ENCODE assay signal across 10 mouse cellular contexts in the genomic region with DNA sequence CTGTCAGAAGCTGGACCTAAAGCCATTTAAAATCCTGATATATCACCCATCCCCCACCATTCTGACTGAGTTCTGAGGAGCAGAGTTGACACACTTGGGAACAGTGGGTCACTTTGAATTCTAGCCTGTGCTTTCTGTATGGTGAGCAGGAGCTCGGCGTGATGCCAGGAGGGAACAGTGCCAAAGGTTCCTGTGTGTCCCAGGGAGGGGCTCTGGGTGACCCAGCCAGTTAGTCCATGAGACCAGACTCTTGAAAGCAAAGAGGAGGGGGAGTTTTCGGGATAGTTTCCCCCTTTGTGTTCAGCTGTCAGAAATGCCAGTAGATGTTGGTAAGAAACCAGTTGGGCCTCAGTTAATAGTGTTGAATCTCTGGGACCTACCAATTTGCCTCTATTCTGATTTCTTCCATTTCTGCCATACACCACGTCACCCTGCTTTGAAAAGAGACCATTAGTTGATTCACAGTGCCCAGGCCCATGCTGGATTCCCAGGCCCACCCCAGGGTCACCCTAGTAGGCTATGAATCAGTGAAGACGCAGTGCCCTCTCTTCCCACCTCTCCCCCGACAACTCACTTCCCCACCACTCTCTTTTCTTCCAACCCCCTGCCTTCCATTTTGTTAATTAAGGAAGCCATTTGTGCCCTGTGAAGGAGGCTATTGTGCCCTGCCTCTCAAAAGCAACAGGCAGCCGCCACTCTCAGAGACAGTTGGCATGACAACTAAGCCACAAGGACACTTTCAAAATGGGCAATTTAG. TPM values are rescaled to one million over a fixed set of nuclear protein-coding genes. Genes with fewer than 3 reads are reported as not detected.
DNase-seq lines count a peak whose midpoint lies in the region; ATAC-seq lines count a peak whose summit lies in the region.
"Had no signal": no experiment of that assay in that cellular context is flagged by ENCODE, and none has a peak within 500 bp of the region (broad histone marks: within the 10 kb centered on the region; RNA-seq: fewer than 3 reads in every experiment).

No protein-coding gene starts in this region.

- no peak overlapping the region for H3K4me3 ChIP-seq in forebrain, embryonic 16.5 days (replicated peaks; ENCODE audit: low read length)
- H3K4me3 ChIP-seq in neural tube, embryonic 14.5 days (ENCODE audit: low read depth, low read length): no peak overlapping the region

- H3K36me3 ChIP-seq in forebrain, embryonic 16.5 days (ENCODE audit: control insufficient read depth, insufficient read depth): no peaks in the 10 kb centered on the region
- H3K36me3 ChIP-seq in neural tube, embryonic 14.5 days (ENCODE audit: control insufficient read depth, insufficient read depth, low read length): no peaks in the 10 kb centered on the region

- peak overlapping the region; percentile 72 for H3K27ac ChIP-seq in forebrain, embryonic 16.5 days (ENCODE audit: low read length)
- H3K27ac ChIP-seq in neural tube, embryonic 14.5 days (ENCODE audit: low read depth, low read length): peak overlapping the region; percentile 52; the same call in 1 of the 2 replicates
- H3K27ac ChIP-seq: kidney, postnatal 0 days had no signal

- H3K4me1 ChIP-seq in forebrain, embryonic 16.5 days (replicated peaks; ENCODE audit: control insufficient read depth, insufficient read depth, low read length): peaks cover 38% of the 10 kb centered on the region
- H3K4me1 ChIP-seq in neural tube, embryonic 14.5 days (ENCODE audit: control insufficient read depth, insufficient read depth, low read length): peaks cover 5% of the 10 kb centered on the region; the same call in 1 of the 2 replicates

- intact Hi-C loops in left cerebral cortex, postnatal 14 days (cut with DNase I): no loop called here

- DNase-seq in adrenal gland, adult 8-10 months: peak; percentile 5
- no peak for DNase-seq in adrenal gland, adult 2 months
- peak; percentile 28 to 30 for DNase-seq in left cerebral cortex, postnatal 14 days (ENCODE audit: low spot score in 2 of 2)
- no peak for DNase-seq in left cerebral cortex, adult 11 months (ENCODE audit: low spot score)
- no peak for DNase-seq in spleen, postnatal 14 days (ENCODE audit: low spot score in 2 of 2)
- DNase-seq in cerebellum, adult 9-10 months: no peak
- DNase-seq: thymus, postnatal 4 days had no signal

- peak; percentile 90 for ATAC-seq in forebrain, embryonic 16.5 days
- peak; percentile 88 for ATAC-seq in neural tube, embryonic 14.5 days (ENCODE audit: low read depth)

- no peaks in the 10 kb centered on the region for H3K27me3 ChIP-seq in forebrain, embryonic 16.5 days (replicated peaks; ENCODE audit: control insufficient read depth, insufficient read depth, low read length)
- no peaks in the 10 kb centered on the region for H3K27me3 ChIP-seq in neural tube, embryonic 14.5 days (ENCODE audit: control insufficient read depth, insufficient read depth, low read length)

- no peak overlapping the region for H3K4me2 ChIP-seq in forebrain, embryonic 16.5 days (ENCODE audit: low read length)
- H3K4me2 ChIP-seq in neural tube, embryonic 14.5 days (ENCODE audit: low read depth, low read length): no peak overlapping the region

- 10% methylated on average over 7 of the region's 7 CpGs for WGBS in forebrain, embryonic 16.5 days
- 21% methylated on average over 7 of the region's 7 CpGs for WGBS in neural tube, embryonic 14.5 days

- H3K9me3 ChIP-seq in forebrain, embryonic 16.5 days (ENCODE audit: control insufficient read depth, low read length): no peaks in the 10 kb centered on the region
- H3K9me3 ChIP-seq in neural tube, embryonic 14.5 days (ENCODE audit: control insufficient read depth, low read length): no peaks in the 10 kb centered on the region

- no peak overlapping the region for H3K9ac ChIP-seq in forebrain, embryonic 16.5 days (replicated peaks; ENCODE audit: low read depth, low read length)
- H3K9ac ChIP-seq in neural tube, embryonic 14.5 days (replicated peaks; ENCODE audit: low read depth, low read length): no peak overlapping the region

RNA-seq across cellular contexts. Expression of a gene that starts 38.6 kb away (rescaled TPM):
- 100 to 1,000 TPM; 136 to 145 (median 138) TPM for total RNA-seq in adrenal gland, adult 8-10 months (2022)
- total RNA-seq in adrenal gland, adult 2 months (2021): 100 to 1,000 TPM; 124 to 134 TPM
- polyA plus RNA-seq in adrenal gland, adult 2 months (2012; rRNA removed): 8.0 and 8.2 TPM in 2 replicates
- 10 to 100 TPM; 84.8 to 88.2 TPM for total RNA-seq in left cerebral cortex, postnatal 14 days (2021)
- polyA plus RNA-seq in forebrain, embryonic 16.5 days (2015; fragmentation: Nextera tagmentation; extraction: Ambion mirVana): 132 and 147 TPM in 2 replicates
- 119 and 154 TPM in 2 replicates for polyA plus RNA-seq in neural tube, embryonic 14.5 days (2014; fragmentation: Nextera tagmentation; extraction: Ambion mirVana)

RNA-seq across cellular contexts. Expression of a gene that starts 39.0 kb away (rescaled TPM):
- not detected for total RNA-seq in adrenal gland, adult 8-10 months (2022)
- not detected for total RNA-seq in adrenal gland, adult 2 months (2021)
- not detected in 2 replicates for polyA plus RNA-seq in adrenal gland, adult 2 months (2012; rRNA removed)
- total RNA-seq in left cerebral cortex, postnatal 14 days (2021): not detected
- polyA plus RNA-seq in forebrain, embryonic 16.5 days (2015; fragmentation: Nextera tagmentation; extraction: Ambion mirVana): not detected in 2 replicates
- 1.4 and 1.9 TPM in 2 replicates for polyA plus RNA-seq in neural tube, embryonic 14.5 days (2014; fragmentation: Nextera tagmentation; extraction: Ambion mirVana)

Comparison
In these comparisons a context has a peak if more than half of its experiments do, and no peak if none do; other contexts are left out.
1. DNase-seq: peak in adrenal gland, adult 8-10 months (single experiment) and left cerebral cortex, postnatal 14 days (2 of 2); none in adrenal gland, adult 2 months (single experiment), left cerebral cortex, adult 11 months (single experiment), spleen, postnatal 14 days (0 of 2) and cerebellum, adult 9-10 months (single experiment).